Mouse (Mus musculus) megakaryocyte, embryonic 14.5 days (primary cell): ENCODE data around the gene Patj. TPM values are rescaled to one million over a fixed set of nuclear protein-coding genes. Genes with fewer than 3 reads are reported as not detected.

Experiments used
- H3K27me3 ChIP-seq: replicated peaks from 2 replicates; pipeline ENCODE3; 2012; ENCODE audit warnings: inconsistent platforms
- H3K36me3 ChIP-seq: replicated peaks from 2 replicates; pipeline ENCODE3; 2012; ENCODE audit warnings: low read length, inconsistent platforms, mixed read lengths
- H3K4me1 ChIP-seq: 2 replicates; pipeline ENCODE4 v1.6.1; 2012; ENCODE audit warnings: inconsistent platforms
- H3K4me3 ChIP-seq: replicated peaks from 2 replicates; pipeline ENCODE3; 2012; ENCODE audit warnings: moderate library complexity, mild to moderate bottlenecking, inconsistent platforms
- H3K9me3 ChIP-seq: 2 replicates; pipeline ENCODE4 v1.6.1; 2012; ENCODE audit warnings: inconsistent platforms
- FLI1 ChIP-seq: IDR thresholded peaks from 2 replicates; pipeline ENCODE4 v1.6.1; 2012; ENCODE audit warnings: low read length, inconsistent platforms, mixed read lengths
- GATA1 ChIP-seq: IDR thresholded peaks from 3 replicates; pipeline ENCODE4 v1.6.1; 2012; ENCODE audit warnings: mixed read lengths, low read length, inconsistent platforms, borderline replicate concordance
- polyA plus RNA-seq: library from polyadenylated mRNA; stranded (reverse); fragments of >175 nt; gene quantifications from 2 replicates; pipeline ENCODE4 v1.2.3, GENCODE M21; 2012; ENCODE audit warnings: low replicate concordance; ENCODE audit not compliant: insufficient read depth

Gene Patj
- polyA plus RNA-seq, 1 experiment, result not detected

DNA sequence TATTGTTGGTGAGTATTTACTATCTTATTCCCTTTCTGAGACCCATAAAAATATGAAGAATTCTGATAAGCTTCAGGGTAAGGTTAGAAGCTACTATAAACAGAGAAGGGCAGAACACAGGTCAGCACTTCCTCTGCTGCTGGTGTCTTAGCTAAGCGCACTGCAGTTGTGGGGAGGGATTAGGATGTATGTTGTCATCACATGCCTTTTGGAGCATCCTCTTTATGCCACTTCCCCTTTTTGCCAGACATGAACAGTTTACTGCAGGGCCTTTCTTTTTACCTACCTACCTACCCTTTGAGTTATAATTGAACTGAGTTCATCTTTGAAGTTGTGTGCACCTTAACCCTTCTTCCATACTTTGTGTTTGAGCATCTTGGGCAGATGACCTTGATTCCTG, 69.9 kb downstream of the Patj start:
- Histone ChIP-seq H3K27me3 (peaks cover 2% of the 10 kb centered on the region), H3K9me3 (0 out of 2 replicates have a peak, but pooled peaks cover 4% of the 10 kb centered on the region), H3K4me1 (no peaks in the 10 kb centered on the region), H3K4me3 (no peak overlapping the region), H3K36me3 (no peaks in the 10 kb centered on the region)
- no peak for TF ChIP-seq FLI1
- no peak for TF ChIP-seq GATA1

DNA sequence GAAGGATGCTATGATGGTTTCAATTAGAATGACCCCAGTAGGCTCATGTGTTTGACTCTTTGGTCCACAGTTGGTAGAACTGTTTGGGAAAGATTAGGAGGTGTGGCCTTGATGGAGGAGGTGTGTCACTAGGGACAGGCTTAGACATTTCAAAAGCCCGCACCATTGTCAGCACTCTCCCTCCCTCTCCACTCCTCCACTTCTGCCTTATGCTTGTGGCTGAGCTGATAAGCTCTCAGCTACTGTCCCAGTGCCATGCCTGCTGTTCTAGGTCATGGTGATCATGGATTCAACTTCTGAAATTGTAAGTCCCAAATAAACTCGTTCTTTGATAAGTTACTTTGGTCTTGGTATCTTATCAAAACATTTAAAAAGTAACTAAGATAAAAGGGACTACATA, 70.3 kb downstream of the Patj start:
- Histone ChIP-seq H3K9me3 (0 out of 2 replicates have a peak, but pooled peaks cover 4% of the 10 kb centered on the region), H3K4me1 (no peaks in the 10 kb centered on the region), H3K4me3 (no peak overlapping the region), H3K36me3 (no peaks in the 10 kb centered on the region), H3K27me3 (peaks cover 2% of the 10 kb centered on the region)
- TF ChIP-seq FLI1 (no peak), GATA1 (no peak)

DNA sequence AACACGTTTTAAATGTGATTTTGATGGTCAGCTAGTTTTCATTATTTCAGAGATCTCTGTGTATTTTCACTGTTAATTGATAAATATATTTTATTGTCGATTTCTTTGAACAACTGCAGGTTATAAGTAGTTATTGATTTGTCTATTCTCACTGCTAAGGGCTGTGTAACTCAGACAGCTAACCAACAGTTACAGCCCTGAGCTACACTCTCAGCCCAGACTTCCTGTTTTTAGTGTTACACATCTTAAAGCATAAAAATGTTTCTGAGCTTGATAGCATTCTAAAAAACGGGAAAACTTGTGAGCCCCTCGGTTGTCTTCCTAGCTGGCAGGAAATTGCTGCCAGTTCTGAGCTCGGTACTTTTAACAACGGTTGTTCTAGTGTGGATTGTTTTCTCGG, 75.8 kb downstream of the Patj start:
- H3K4me3 ChIP-seq, result no peak overlapping the region
- no peak for TF ChIP-seq FLI1
- TF ChIP-seq GATA1, result no peak
- no peaks in the 10 kb centered on the region for H3K9me3 ChIP-seq
- no peaks in the 10 kb centered on the region for H3K36me3 ChIP-seq
- no peaks in the 10 kb centered on the region for H3K27me3 ChIP-seq
- no peaks in the 10 kb centered on the region for H3K4me1 ChIP-seq

DNA sequence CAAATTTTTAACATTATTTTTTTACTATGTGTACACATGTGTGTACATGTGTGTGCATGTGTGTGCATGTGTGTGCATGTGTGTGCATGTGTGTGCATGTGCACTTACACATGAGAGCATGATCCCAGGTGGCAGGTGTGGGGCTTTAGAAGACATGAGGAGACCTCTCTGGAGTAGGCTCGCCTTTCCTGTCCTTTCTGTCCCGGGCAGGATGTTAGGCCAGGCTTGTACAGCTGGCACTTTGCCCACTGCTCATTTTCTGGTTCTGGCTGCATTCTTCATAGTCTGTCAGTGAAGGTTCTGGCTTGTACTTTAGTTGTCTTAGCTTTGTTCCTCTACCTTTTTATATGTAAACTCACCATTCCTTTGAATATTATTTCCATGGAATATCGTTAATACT, 77.9 kb downstream of the Patj start:
- TF ChIP-seq GATA1 (no peak), FLI1 (no peak)
- no peaks in the 10 kb centered on the region for H3K9me3 ChIP-seq
- H3K36me3 ChIP-seq, result no peaks in the 10 kb centered on the region
- no peaks in the 10 kb centered on the region for H3K27me3 ChIP-seq
- H3K4me1 ChIP-seq, result no peaks in the 10 kb centered on the region
- H3K4me3 ChIP-seq, result no peak overlapping the region

GRCm38 (mm10) chr4:98478005-98478404, 82.4 kb downstream of the Patj start:
- no peaks in the 10 kb centered on the region for H3K9me3 ChIP-seq
- H3K27me3 ChIP-seq, result no peaks in the 10 kb centered on the region
- TF ChIP-seq GATA1 (no peak), FLI1 (no peak)
- no peaks in the 10 kb centered on the region for H3K36me3 ChIP-seq
- no peaks in the 10 kb centered on the region for H3K4me1 ChIP-seq
- no peak overlapping the region for H3K4me3 ChIP-seq

GRCm38 (mm10) chr4:98486475-98486874, 90.9 kb downstream of the Patj start:
- no peaks in the 10 kb centered on the region for H3K9me3 ChIP-seq
- H3K27me3 ChIP-seq, result no peaks in the 10 kb centered on the region
- no peak overlapping the region for H3K4me3 ChIP-seq
- no peak for TF ChIP-seq GATA1
- TF ChIP-seq FLI1, result no peak
- H3K4me1 ChIP-seq, result no peaks in the 10 kb centered on the region
- H3K36me3 ChIP-seq, result no peaks in the 10 kb centered on the region

DNA sequence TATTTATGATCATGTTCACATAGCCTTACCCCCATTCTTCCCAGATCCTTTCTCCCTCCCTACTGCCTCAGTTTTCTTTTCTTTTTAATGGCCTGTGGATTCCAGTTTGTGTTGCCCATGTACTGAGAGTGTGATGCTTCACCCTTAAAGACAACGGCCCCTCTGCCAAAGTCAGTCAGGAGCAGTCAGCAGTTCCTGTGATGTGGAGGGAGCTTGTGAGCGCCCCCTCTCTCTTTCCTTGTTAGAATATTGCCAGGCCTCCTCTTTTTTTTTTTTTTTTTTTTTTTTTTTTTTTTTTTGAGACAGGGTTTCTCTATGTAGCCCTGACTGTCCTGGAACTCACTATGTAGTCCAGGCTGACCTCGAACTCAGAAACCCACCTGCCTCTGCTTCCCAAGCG, 91.3 kb downstream of the Patj start:
- H3K27me3 ChIP-seq, result no peaks in the 10 kb centered on the region
- H3K9me3 ChIP-seq, result no peaks in the 10 kb centered on the region
- H3K4me1 ChIP-seq, result no peaks in the 10 kb centered on the region
- H3K4me3 ChIP-seq, result no peak overlapping the region
- TF ChIP-seq FLI1 (no peak), GATA1 (no peak)
- H3K36me3 ChIP-seq, result no peaks in the 10 kb centered on the region

GRCm38 (mm10) chr4:98489386-98489785, 93.8 kb downstream of the Patj start:
- Histone ChIP-seq H3K4me3 (no peak overlapping the region), H3K4me1 (no peaks in the 10 kb centered on the region), H3K36me3 (no peaks in the 10 kb centered on the region), H3K27me3 (no peaks in the 10 kb centered on the region), H3K9me3 (no peaks in the 10 kb centered on the region)
- TF ChIP-seq FLI1 (no peak), GATA1 (no peak)

- peaks cover 2% of the 10 kb centered on the region; the same call in 1 of the 2 replicates for H3K4me1 ChIP-seq
- no peaks in the 10 kb centered on the region for H3K27me3 ChIP-seq
- TF ChIP-seq FLI1 (no peak), GATA1 (no peak)
- no peak overlapping the region for H3K4me3 ChIP-seq
- H3K36me3 ChIP-seq, result no peaks in the 10 kb centered on the region
- 0 out of 2 replicates have a peak, but pooled peaks cover 3% of the 10 kb centered on the region for H3K9me3 ChIP-seq
Measured at GRCm38 (mm10) chr4:98498341-98498740, 102.8 kb downstream of the Patj start.

GRCm38 (mm10) chr4:98500182-98500581, 104.6 kb downstream of the Patj start:
- Histone ChIP-seq H3K4me1 (peaks cover 2% of the 10 kb centered on the region; the same call in 1 of the 2 replicates), H3K27me3 (no peaks in the 10 kb centered on the region), H3K9me3 (0 out of 2 replicates have a peak, but pooled peaks cover 3% of the 10 kb centered on the region), H3K4me3 (no peak overlapping the region), H3K36me3 (no peaks in the 10 kb centered on the region)
- TF ChIP-seq FLI1 (no peak), GATA1 (no peak)

DNA sequence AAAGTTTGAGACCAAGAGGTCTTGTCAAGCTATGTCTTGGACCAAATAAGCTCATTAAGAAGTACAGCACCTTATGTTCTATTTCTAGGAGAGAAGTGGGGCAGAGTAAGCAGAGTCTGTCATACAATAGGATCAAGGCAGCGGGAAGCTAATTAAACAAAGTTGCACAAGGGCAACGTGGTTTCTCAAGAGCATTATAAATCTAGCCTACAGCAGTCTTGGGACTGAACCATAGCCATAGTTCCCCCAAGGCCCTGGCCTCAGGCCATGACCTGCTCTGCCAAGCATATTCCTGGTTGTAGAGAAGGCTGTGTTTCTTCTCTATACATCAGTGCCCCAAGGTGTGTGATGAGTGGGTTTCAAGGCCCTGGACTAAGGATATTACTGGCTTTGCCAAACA, 105.3 kb downstream of the Patj start:
- Histone ChIP-seq H3K4me1 (peaks cover 2% of the 10 kb centered on the region; the same call in 1 of the 2 replicates), H3K27me3 (no peaks in the 10 kb centered on the region), H3K4me3 (no peak overlapping the region), H3K36me3 (no peaks in the 10 kb centered on the region), H3K9me3 (0 out of 2 replicates have a peak, but pooled peaks cover 3% of the 10 kb centered on the region)
- no peak for TF ChIP-seq GATA1
- no peak for TF ChIP-seq FLI1
